Mouse (Mus musculus) limb, embryonic 11.5 days (tissue): ENCODE measurements around the gene Olfr1368. TPM values are rescaled to one million over a fixed set of nuclear protein-coding genes. Genes with fewer than 3 reads are reported as not detected.
"Not testable (repeated sequence)": the region's sequence is repeated elsewhere in the genome, so short reads cannot be mapped to it uniquely, and the experiment has no call there.

Experiments used
- ATAC-seq: fragments of 200-750 bp; cut with Nextera tagmentation; 2 replicates; pipeline ENCODE4 v1.8.0; 2017; ENCODE audit warnings: low read depth; ENCODE audit not compliant: insufficient number of reproducible peaks, low FRiP score, low TSS enrichment
- DNase-seq: peaks from one replicate; pipeline ENCODE4 v3.0.0-alpha.2; 2015; ENCODE audit warnings: low spot score
- H3K27ac ChIP-seq: fragments of 300-500 bp; sonication (generic); replicated peaks from 2 replicates; pipeline ENCODE4 v1.5.1; 2014; ENCODE audit warnings: low read depth, mild to moderate bottlenecking, low read length
- H3K27me3 ChIP-seq: fragments of 300-500 bp; sonication (generic); 2 replicates; pipeline ENCODE4 v1.6.1; 2014; ENCODE audit warnings: mild to moderate bottlenecking, low read length, mixed read lengths; ENCODE audit not compliant: control insufficient read depth, insufficient read depth
- H3K36me3 ChIP-seq: fragments of 300-500 bp; sonication (generic); 2 replicates; pipeline ENCODE4 v1.6.1; 2014; ENCODE audit warnings: mild to moderate bottlenecking, low read length, moderate library complexity, mixed read lengths; ENCODE audit not compliant: control insufficient read depth, insufficient read depth
- H3K4me1 ChIP-seq: fragments of 300-500 bp; sonication (generic); 2 replicates; pipeline ENCODE4 v1.6.1; 2014; ENCODE audit warnings: low read length, mixed read lengths; ENCODE audit not compliant: control insufficient read depth, insufficient read depth
- H3K4me2 ChIP-seq: fragments of 300-500 bp; sonication (generic); 2 replicates; pipeline ENCODE4 v1.6.1; 2014; ENCODE audit warnings: low read depth, mild to moderate bottlenecking, moderate library complexity; ENCODE audit not compliant: severe bottlenecking
- H3K4me3 ChIP-seq: fragments of 300-500 bp; sonication (generic); 2 replicates; pipeline ENCODE4 v1.5.1; 2014; ENCODE audit warnings: low read depth, low read length
- H3K9ac ChIP-seq: fragments of 300-500 bp; sonication (generic); 2 replicates; pipeline ENCODE4 v1.6.1; 2014; ENCODE audit warnings: mild to moderate bottlenecking, low read length
- H3K9me3 ChIP-seq: fragments of 300-500 bp; sonication (generic); 2 replicates; pipeline ENCODE4 v1.6.1; 2016; ENCODE audit warnings: low read length; ENCODE audit not compliant: control insufficient read depth
- WGBS: fragments of 180-500 bp; shearing (Covaris S2); extraction: QIAGEN DNeasy Blood & Tissue Kit; methylation state at CpG from one replicate; pipeline ENCODE4 v1.1.7; 2014; 5-methylcytosine and 5-hydroxymethylcytosine counted together
- polyA plus RNA-seq: library from polyadenylated mRNA; unstranded; fragments of >200 nt; fragmentation: Nextera tagmentation; extraction: Ambion mirVana; gene quantifications from 2 replicates; pipeline ENCODE4 v1.2.1, GENCODE M21; 2014

Gene Olfr1368
- polyA plus RNA-seq, 1 experiment from 2014 or later: not detected

- H3K4me3 ChIP-seq: peak overlapping the region; percentile 55
- peak; percentile 79 for ATAC-seq
- peak overlapping the region; percentile 89 for H3K4me2 ChIP-seq
- H3K4me1 ChIP-seq: no peaks in the 10 kb centered on the region
- DNase-seq: peak; percentile 97
- H3K9ac ChIP-seq: no peak overlapping the region
- no peaks in the 10 kb centered on the region for H3K27me3 ChIP-seq
- no peaks in the 10 kb centered on the region for H3K9me3 ChIP-seq
- no peak overlapping the region for H3K27ac ChIP-seq
- WGBS: under 1% methylated on average over 32 of the region's 32 CpGs
- H3K36me3 ChIP-seq: no peaks in the 10 kb centered on the region
Observed at GRCm38 (mm10) chr13:21160657-21161590, 15.3 kb upstream of the Olfr1368 start.

GRCm38 (mm10) chr13:21160041-21160511, 14.4 kb upstream of the Olfr1368 start:
- no peak overlapping the region for H3K27ac ChIP-seq
- H3K4me1 ChIP-seq: no peaks in the 10 kb centered on the region
- H3K4me2 ChIP-seq: peak overlapping the region; percentile 89
- no peaks in the 10 kb centered on the region for H3K9me3 ChIP-seq
- 0 out of 2 replicates have a peak, but pooled peaks have one; percentile 4 for ATAC-seq
- H3K9ac ChIP-seq: peak overlapping the region; percentile 13; the same call in 1 of the 2 replicates
- peak overlapping the region; percentile 55 for H3K4me3 ChIP-seq
- peak; percentile 56 for DNase-seq
- WGBS: under 1% methylated on average over 16 of the region's 16 CpGs
- no peaks in the 10 kb centered on the region for H3K36me3 ChIP-seq
- no peaks in the 10 kb centered on the region for H3K27me3 ChIP-seq

- peak overlapping the region; percentile 55 for H3K9ac ChIP-seq
- H3K4me1 ChIP-seq: no peaks in the 10 kb centered on the region
- 0% methylated on average over 15 of the region's 15 CpGs for WGBS
- DNase-seq (peak; percentile 40), ATAC-seq (no peak)
- H3K36me3 ChIP-seq: no peaks in the 10 kb centered on the region
- no peaks in the 10 kb centered on the region for H3K9me3 ChIP-seq
- no peak overlapping the region for H3K27ac ChIP-seq
- no peaks in the 10 kb centered on the region for H3K27me3 ChIP-seq
- peak overlapping the region; percentile 55 for H3K4me3 ChIP-seq
- H3K4me2 ChIP-seq: peak overlapping the region; percentile 89
Observed at GRCm38 (mm10) chr13:21159475-21159819, 13.8 kb upstream of the Olfr1368 start.

GRCm38 (mm10) chr13:21158785-21159474, 13.3 kb upstream of the Olfr1368 start:
- Histone ChIP-seq H3K9ac (peak overlapping the region; percentile 55; the same call in 1 of the 2 replicates), H3K27ac (no peak overlapping the region), H3K4me1 (no peaks in the 10 kb centered on the region), H3K36me3 (no peaks in the 10 kb centered on the region), H3K4me3 (peak overlapping the region; percentile 55), H3K27me3 (no peaks in the 10 kb centered on the region), H3K4me2 (peak overlapping the region; percentile 89), H3K9me3 (no peaks in the 10 kb centered on the region)
- WGBS: 1% methylated on average over 19 of the region's 19 CpGs
- DNase-seq (peak; percentile 97), ATAC-seq (no peak; the same call in 1 of the 2 replicates)

- Histone ChIP-seq H3K9me3 (no peaks in the 10 kb centered on the region), H3K4me2 (peak overlapping the region; percentile 89; the same call in 1 of the 2 replicates), H3K36me3 (no peaks in the 10 kb centered on the region), H3K9ac (no peak overlapping the region), H3K4me1 (no peaks in the 10 kb centered on the region), H3K4me3 (no peak overlapping the region), H3K27me3 (no peaks in the 10 kb centered on the region), H3K27ac (no peak overlapping the region)
- DNase-seq: no peak
- no peak for ATAC-seq
- 6% methylated on average over 9 of the region's 9 CpGs for WGBS
Observed at GRCm38 (mm10) chr13:21158071-21158470, 12.4 kb upstream of the Olfr1368 start.

DNA sequence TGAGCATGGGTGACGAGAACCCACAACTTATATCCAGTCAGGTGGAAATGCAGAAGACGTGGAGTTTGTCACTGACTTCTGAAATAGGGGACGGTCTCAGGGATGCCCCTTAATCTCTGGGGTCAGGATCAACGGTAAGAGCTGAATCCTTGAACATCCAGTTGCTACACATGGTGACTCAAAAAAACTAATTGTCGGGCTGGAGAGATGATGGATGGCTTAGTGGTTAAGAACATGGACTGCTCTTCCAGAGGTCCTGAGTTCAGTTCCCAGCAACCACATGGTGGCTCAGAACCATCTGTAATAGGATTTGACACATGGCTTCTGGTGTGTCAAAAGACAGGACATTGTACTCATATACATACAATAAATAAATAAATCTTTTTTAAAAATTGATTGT, 10.2 kb upstream of the Olfr1368 start:
- Histone ChIP-seq H3K4me2 (no peak overlapping the region), H3K4me1 (no peaks in the 10 kb centered on the region), H3K27ac (no peak overlapping the region), H3K9ac (no peak overlapping the region), H3K36me3 (no peaks in the 10 kb centered on the region), H3K4me3 (no peak overlapping the region), H3K9me3 (no peaks in the 10 kb centered on the region), H3K27me3 (no peaks in the 10 kb centered on the region)
- ATAC-seq: no peak
- WGBS: 85% methylated on average over 5 of the region's 5 CpGs
- no peak for DNase-seq

DNA sequence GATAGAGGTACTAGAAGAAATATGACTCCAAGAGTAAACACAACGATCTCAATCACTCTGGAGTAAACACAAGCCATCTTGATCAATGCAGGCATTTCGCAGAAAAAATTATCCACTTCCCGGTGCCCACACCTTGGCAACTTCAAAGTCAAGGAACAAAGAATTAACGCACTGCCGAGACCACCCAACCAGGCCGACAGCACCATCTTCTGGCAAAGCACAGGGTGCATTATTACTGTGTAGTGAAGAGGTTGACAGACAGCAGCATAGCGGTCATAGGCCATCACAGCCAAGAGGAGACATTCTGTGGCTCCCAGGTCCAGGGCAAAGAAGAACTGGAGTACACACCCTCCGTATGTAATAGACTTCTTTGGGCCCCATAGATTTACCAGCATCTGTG, 3.2 kb downstream of the Olfr1368 start:
- ATAC-seq (no peak), DNase-seq (no peak)
- Histone ChIP-seq H3K4me2 (no peak overlapping the region), H3K27me3 (no peaks in the 10 kb centered on the region), H3K27ac (no peak overlapping the region), H3K9ac (no peak overlapping the region), H3K4me3 (no peak overlapping the region), H3K4me1 (no peaks in the 10 kb centered on the region), H3K36me3 (no peaks in the 10 kb centered on the region), H3K9me3 (no peaks in the 10 kb centered on the region)
- WGBS: 38% methylated on average over 8 of the region's 8 CpGs

DNA sequence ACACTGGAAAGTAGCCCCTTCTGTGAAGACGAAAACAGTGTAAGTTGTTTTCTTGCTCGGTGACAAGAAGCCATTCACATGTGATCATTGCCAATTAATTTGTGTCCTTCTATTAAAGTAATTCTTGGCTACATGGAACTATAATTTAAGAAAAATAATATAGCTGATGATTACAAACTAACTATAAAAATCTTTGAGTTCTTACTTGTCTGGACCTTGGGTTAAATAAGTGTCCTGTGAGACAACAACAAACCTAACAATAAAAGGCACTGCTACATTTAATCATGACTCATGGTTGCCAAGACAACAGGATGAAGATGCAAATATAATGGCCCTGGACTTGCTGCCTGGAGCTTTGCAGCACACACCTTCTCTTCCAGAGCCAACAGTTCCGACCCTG, 16.3 kb downstream of the Olfr1368 start, which contains the start of gene Olfr263:
Olfr263 (plus strand) TSS at position 301 of the 400 bp plus-strand sequence.
- WGBS: 87% methylated on average over 3 of the region's 3 CpGs

More for the DNA sequence above, 16.3 kb downstream of the Olfr1368 start, which contains the start of gene Olfr263:
- H3K4me3 ChIP-seq, H3K27me3 ChIP-seq, DNase-seq, H3K36me3 ChIP-seq, H3K9me3 ChIP-seq, H3K27ac ChIP-seq, H3K4me1 ChIP-seq, H3K4me2 ChIP-seq, H3K9ac ChIP-seq, ATAC-seq: not testable (repeated sequence)
